Mouse (Mus musculus): ENCODE measurements around the gene Ppp1r8.

The Ppp1r8 gene

GRCm38 (mm10) chr4:132778562-132779201 is 64.3 kb downstream of the Ppp1r8 start:
- DNase-seq (ENCODE audit: low read depth, low spot score): no peak
